Mouse (Mus musculus) T-cell, adult 2 months (primary cell): ENCODE results near the gene Ncbp1.

ENCODE experiments used
- DNase-seq: peaks from one replicate; pipeline ENCODE4 v3.0.0; 2022; ENCODE audit warnings: low spot score

Ncbp1 gene

DNA sequence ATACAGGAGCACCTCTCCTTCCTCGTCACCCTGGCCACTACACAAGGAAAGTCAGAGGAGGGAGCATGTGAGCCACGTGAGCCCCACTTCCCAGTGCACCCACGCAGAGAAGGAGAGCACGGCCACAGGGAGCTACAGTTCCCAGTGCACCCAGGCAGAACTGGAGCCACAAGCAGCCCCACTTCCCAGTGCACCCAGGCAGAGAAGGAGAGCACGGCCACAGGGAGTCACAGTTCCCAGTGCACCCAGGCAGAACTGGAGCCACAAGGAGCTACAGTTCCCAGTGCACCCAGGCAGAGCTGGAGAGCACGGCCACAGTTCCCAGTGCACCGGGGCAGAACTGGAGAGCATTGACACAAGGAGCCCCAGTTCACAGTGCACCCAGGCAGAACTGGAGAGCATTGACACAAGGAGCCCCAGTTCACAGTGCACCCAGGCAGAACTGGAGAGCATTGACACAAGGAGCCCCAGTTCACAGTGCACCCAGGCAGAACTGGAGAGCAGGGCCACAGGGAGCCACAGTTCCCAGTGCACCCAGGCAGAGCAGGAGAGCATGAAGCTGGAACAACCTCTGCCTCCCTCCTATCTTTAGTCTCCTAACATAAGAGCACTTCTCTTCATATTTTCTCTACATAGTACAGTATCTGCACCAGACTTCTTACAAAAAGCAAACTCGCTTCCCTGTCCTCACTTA, 9.0 kb upstream of the Ncbp1 start:
- no peak for DNase-seq

- DNase-seq: peak; percentile 51
Observed at GRCm38 (mm10) chr4:46130221-46130620, 8.2 kb upstream of the Ncbp1 start.

- DNase-seq: no peak
Observed at GRCm38 (mm10) chr4:46131791-46132190, 6.6 kb upstream of the Ncbp1 start.

DNA sequence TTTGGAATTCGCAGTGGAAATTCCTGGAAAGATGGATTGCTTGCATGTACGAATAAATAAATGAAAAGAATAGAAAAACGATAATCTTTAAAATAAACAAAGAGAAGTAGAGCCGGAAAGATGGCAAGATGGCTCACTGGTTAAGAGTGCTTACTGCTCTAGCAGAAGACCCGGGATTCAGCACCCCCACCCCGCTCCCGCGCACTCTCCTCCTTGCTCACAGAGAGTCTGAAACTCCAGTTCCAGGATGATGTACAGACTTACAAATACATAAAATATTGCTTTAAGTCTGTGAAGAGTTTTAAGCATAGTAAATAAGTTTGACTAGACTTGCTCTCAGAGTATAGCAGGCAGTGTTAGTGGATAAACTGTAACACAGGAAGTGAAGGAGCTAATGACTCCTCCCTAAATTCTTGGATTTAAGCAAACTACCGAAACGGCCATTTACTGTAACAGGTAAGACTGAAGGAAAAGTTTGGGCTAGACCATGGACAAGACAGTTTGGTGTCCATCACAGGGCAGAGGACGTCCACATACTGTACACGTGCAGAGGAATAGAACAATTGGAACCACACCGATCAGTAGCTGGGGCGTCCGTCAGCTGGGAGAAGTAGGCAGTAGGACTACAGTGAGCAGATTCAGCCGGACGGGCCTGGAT, 655 bp upstream of the Ncbp1 start:
- DNase-seq: no peak

- peak; percentile 39 for DNase-seq
Observed at GRCm38 (mm10) chr4:46144323-46144722, 5.9 kb downstream of the Ncbp1 start.

- no peak for DNase-seq
Observed at GRCm38 (mm10) chr4:46146881-46147280, 8.5 kb downstream of the Ncbp1 start.

DNA sequence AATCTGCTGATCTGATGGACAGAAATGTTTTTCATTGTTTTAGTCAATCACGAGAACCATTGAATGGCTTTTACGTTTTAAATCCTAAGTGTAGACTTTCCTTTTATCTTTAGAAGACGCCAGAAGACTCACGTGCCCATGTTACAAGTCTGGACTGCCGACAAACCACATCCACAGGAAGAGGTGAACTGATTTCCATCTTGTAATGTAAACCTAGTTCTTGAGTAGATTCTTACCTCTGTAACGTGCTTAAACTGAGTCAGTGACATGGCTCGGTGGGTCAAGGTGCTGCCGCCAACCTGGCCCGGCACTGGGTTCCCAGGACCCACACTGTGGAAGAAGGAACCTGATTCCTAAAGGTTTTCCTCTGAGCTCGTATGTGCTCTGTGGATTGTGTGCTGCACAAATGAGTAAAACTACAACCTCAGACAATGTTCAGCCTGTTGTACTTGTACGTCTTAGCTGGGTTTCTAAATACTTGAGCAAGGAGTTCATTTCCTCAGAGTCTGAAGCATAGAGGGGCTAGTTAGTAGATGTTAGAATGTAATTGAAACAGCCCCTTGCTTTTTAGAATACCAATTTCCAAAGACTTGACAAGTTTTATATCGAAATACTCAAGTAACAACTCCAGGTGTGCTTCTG, 13.6 kb downstream of the Ncbp1 start:
- DNase-seq: peak; percentile 80

DNA sequence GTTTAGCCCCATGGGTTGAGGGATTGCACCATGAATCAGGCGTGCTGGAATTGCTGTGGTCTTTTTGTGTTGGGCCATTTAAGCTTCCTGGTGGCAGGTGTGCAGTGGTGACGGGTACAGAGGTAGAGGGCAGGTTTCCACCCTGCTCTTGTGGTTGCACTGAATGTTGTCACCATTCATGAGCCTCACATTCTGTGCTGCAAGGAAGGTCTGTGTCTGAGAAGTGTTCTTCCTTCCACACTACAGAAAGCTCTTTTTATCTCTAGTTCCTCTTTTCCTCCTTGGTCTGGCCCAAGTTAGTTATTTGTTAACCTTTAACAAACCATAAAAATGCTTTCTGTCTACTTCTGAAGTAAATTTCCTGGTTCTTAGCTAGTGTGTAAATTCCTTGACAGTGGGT, 25.6 kb downstream of the Ncbp1 start:
- DNase-seq: peak; percentile 13

- DNase-seq: no peak
Observed at GRCm38 (mm10) chr4:46165831-46166230, 27.4 kb downstream of the Ncbp1 start.

GRCm38 (mm10) chr4:46171761-46172160, 33.3 kb downstream of the Ncbp1 start:
- no peak for DNase-seq

GRCm38 (mm10) chr4:46176313-46176712, 37.9 kb downstream of the Ncbp1 start:
- DNase-seq: no peak

- DNase-seq: no peak
Observed at GRCm38 (mm10) chr4:46177018-46177417, 38.6 kb downstream of the Ncbp1 start.

DNA sequence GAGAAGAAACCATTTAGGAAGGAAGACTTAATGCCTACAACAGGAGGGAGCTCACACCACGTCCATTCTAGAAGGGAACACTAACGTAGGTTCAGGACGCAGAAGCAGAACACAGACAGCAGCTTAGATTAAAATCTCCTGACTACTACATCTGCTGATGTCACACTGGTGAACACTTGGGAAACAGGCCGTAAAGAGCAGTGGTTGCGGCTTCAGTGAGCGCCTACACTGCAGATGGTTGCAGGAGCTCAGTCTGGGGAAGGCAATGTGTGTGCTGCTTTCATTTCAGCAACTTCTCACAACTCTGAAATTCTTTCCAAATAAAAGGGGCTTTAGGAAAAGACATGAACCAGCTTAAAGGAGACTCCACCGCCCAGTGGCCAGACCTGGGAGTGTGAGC, 39.1 kb downstream of the Ncbp1 start:
- DNase-seq: no peak

DNA sequence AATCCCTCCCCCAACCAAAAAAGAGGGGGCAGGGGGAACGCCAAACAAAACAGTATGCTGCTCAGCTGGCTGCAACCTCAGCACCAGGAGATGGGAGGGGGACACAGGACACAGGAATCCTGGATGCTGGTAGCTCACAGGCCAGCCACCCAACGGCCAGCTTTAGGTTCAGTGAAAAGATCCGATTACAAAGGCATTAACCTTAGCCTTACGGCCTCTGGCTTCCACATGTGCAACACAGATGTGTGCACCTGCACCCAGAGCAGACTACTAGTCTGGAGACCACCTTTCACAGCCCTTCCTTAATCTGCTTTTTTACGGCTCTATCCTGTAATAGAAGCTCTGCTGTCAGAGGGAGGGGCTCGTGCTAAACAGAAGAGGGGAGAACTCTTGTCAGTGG, 42.8 kb downstream of the Ncbp1 start:
- DNase-seq: no peak

DNA sequence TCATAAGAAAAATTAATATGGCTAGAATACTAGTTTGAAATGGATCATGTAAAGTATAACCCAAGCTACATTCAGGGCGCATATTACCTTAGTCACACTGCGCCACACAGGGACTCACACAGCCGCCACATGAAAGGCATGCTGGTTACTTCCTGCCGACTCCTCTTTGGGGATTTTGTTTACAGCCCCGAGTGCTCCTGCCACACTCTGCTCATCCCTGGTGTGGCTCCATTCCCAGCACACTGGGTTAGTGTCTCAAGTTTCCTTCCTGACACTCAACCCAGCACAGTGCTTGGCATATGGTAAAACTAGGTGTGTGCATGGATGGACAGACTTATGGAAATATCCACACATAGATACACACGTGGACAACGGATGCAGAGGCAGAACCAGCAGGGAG, 43.8 kb downstream of the Ncbp1 start:
- DNase-seq: peak; percentile 42

DNA sequence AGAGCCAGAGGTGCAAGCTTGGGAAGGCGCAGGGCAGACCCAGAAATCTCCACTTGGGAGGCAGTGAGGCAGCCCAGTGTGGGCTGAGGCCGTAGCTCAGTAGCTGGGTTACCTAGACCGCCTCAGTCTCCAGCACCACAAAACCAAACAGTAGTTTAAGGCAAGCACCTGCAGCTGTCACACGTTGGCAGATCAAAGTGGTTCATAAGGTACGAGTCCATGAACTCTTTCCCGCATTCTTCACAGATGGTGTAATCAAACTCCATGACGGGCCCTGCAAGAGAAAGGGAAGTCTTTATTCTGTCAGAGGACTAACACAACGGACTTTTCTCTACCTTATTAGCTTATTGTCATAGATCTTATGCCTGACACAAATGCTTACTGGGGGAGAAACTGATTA, 47.0 kb downstream of the Ncbp1 start:
- DNase-seq: no peak

DNA sequence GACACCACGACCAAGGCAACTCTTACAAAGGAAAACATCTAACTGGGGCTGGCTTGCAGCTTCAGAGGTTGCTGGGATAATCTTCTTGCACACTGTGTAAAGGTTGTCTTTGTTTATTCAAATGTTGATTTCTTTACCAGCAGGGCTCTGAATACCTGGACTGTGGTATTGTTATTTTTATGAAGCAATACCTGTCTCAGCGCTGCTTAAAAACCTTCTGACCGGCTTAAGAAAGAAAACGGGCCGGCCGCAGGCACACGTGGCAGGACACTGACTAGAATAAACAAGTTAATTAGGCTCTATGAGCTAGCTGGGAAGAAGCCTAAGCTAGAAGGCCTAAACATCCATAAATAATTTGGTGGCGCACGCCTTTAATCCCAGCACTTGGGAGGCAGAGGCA, 47.5 kb downstream of the Ncbp1 start:
- DNase-seq: no peak

DNA sequence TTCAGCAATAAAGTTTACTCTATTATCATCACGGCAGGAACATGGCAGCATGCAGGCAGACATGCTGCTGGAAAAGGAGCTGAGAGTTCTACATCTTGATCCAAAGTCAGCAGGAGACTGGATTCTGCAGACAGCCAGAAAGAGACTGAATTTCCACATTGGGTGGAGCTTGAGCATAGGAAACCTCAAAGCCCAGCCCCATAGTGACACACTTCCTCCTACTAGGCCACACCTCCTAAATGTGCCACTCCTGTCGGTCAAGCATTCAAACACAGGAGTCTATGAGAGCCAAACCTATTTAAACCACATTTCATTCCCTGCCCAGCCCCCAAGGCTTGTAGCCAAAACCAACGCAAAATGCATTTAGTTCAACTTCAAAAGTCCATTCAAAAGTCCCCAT, 48.1 kb downstream of the Ncbp1 start:
- no peak for DNase-seq

- peak; percentile 52 for DNase-seq
Observed at GRCm38 (mm10) chr4:46192011-46192410, 53.6 kb downstream of the Ncbp1 start.

DNA sequence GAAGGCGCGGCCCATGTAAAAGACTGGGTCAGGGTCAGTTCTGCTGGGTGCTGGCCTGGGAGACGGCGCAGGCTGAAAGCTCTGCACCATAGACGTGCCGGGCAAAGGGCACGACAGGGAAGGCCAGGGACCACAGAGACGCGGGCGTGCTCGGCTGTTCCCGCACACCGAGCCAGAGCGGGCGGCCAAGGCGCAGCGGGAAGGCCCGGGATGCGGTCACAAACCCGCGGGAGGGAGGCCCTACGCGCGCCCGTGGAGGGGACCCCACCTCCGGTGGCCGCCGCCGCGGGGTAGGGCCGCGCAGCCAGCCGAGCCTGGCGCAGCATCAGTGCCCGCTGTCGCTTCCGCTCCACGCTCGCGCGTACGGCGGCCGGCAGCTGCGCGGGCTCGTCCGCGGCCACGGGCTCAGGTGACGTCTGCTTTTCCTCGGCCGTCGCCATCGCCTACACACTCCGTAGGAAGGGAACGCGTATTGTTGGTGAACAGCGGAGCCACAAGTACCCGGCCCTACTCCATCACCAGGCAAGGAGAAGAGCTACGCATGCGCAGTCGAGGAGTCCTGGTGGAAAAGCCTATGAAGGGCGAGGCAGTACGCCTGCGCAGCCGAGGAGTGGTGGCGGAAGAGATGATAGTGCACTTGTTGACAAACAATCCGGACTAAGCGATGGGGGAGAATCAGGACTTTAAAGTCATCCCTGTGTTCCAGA, 57.5 kb downstream of the Ncbp1 start, which contains the start of gene Xpa:
Gene Xpa, minus strand, starts transcription at position 531 of the 707 bp plus-strand sequence.
- peak; percentile 94 for DNase-seq

DNA sequence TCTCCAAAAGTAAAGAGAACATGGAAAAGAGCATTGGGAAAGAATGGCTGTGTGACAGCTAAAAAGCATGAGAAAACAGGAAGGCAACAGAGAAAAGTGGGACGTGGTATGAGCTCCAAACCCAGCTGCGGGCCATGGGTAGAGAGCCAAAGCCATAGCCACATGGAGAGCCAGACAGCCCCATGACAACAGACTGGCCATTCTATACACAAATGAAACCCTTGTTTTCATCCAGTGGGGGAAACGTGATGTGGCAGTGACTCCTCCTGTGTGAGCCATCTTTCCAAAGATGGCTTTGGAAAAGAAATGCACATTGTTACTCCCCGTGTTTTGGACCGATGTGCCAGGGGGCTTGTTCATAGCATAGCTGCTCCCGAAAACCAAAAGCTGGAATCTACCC, 58.1 kb downstream of the Ncbp1 start:
- no peak for DNase-seq

GRCm38 (mm10) chr4:46198064-46198463, 59.7 kb downstream of the Ncbp1 start:
- DNase-seq: no peak
